Mouse (Mus musculus): ENCODE results near the gene Atad1. TPM values are rescaled to one million over a fixed set of nuclear protein-coding genes. Genes with fewer than 3 reads are reported as not detected.

Atad1 gene
- total RNA-seq, 2 experiments from 2014 or later: 78.6 to 79.4 TPM

- DNase-seq (ENCODE audit: low spot score): no peak
- intact Hi-C loops (cut with DNase I): loop anchor here (5.0 kb wide), 1 partner anchor 41 kb away; the partner anchor contains the start of gene Papss2
Measured at GRCm38 (mm10) chr19:32638276-32638903, 101.2 kb downstream of the Atad1 start.

- DNase-seq (ENCODE audit: low spot score): peak; percentile 7
- intact Hi-C loops (cut with DNase I): loop anchor here (5.0 kb wide), 1 partner anchor 40 kb away; the partner anchor contains the start of gene Papss2
Measured at GRCm38 (mm10) chr19:32637357-32638275, 102.0 kb downstream of the Atad1 start.

DNA sequence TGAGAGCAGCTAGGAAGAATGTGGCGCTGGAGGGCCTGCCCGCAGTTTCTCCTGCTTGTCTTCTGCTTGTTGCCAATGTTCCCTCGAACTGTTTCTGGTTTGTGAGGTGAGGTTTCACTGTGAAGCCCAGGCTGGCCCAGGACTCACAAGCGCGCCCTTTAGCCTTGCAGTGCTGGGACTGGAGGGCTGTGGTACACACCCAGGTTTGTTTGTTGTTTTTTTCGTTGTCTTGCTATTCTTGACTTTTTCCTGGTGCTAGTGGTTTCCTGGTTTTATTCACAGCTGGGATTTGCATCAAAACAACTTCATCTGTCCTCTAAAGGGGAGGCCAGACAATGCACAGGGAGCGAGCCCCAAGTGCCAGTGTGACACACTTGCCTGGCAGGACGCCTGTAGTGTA, 104.7 kb downstream of the Atad1 start:
- intact Hi-C loops (cut with DNase I): loop anchor here (5.0 kb wide), 1 partner anchor 38 kb away; the partner anchor contains the start of gene Papss2
- DNase-seq (ENCODE audit: low spot score): peak; percentile 4

DNA sequence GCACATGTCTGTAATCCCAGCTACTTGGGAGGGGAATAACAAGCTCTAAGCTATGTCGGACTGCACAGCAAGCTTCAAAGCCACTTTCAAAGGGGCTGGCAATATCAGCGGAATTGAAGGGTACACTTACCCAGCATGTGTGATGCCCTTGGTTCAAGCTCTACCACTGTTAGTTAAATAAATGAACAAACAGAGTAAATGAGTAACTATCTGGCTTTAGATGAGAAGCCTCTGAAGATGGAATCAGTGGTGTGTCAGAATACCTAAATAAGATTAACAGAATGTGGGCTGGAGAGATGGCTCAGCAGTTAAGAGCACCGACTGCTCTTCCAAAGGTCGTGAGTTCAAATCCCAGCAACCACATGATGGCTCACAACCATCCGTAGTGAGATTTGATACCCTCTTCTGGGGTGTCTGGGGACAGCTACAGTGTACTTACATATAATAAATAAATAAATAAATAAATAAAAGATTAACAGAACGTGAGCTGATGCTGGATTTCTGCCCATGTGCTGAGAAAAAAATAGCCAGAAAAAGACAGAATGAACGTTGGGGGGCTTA, 110.9 kb downstream of the Atad1 start:
- DNase-seq (ENCODE audit: low spot score): no peak
- intact Hi-C loops (cut with DNase I): no loop called here

DNA sequence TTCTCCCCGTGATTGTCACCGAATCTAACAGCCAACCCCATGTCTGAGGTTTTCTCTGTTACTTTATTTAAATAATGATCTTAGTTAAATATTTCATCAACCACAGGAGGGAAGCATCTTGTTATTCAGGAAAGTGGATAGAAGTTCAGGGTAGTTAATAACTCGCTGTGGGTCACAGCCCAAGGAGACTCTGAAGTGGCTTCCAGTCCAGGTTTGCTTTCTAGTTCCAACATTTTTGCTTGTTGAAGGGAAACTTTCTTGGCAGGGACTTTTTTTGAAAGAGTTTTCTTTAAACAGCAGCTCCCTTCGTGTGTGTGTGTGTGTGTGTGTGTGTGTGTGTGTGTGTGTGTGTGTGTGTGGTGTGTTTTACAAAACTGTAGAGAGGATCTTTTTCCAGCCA, 112.0 kb downstream of the Atad1 start:
- intact Hi-C loops (cut with DNase I): no loop called here
- DNase-seq (ENCODE audit: low spot score): no peak

- no peak for DNase-seq (ENCODE audit: low spot score)
- intact Hi-C loops (cut with DNase I): no loop called here
Measured at GRCm38 (mm10) chr19:32626768-32627331, 112.7 kb downstream of the Atad1 start.

GRCm38 (mm10) chr19:32622142-32622541, 117.4 kb downstream of the Atad1 start:
- no peak for DNase-seq (ENCODE audit: low spot score)
- intact Hi-C loops (cut with DNase I): no loop called here

Other genes starting within 250 kb of the Atad1 start
- 10 to 100 TPM; 12.3 to 14.9 TPM for gene Papss2, start 144.0 kb downstream of the Atad1 start, total RNA-seq (2021)
- gene Pten, start 17.7 kb upstream of the Atad1 start, total RNA-seq (2021): 10 to 100 TPM; 56.9 to 65.6 TPM

Measured in heart, postnatal 25 days (tissue).